Mouse (Mus musculus) embryonic fibroblast, embryonic 13.5 days (primary cell): ENCODE results near the gene Col5a1. TPM values are rescaled to one million over a fixed set of nuclear protein-coding genes. Genes with fewer than 3 reads are reported as not detected.

Experiments
- H3K27ac ChIP-seq: 2 replicates; pipeline ENCODE4 v1.5.1; 2012; ENCODE audit warnings: low read length, control low read depth, inconsistent platforms; ENCODE audit not compliant: insufficient read depth
- H3K4me1 ChIP-seq: 2 replicates; pipeline ENCODE4 v1.6.1; 2011; ENCODE audit warnings: low read length; ENCODE audit not compliant: control insufficient read depth, insufficient read depth
- H3K4me3 ChIP-seq: 2 replicates; pipeline ENCODE4 v1.5.1; 2011; ENCODE audit warnings: mild to moderate bottlenecking, control low read depth, low read length; ENCODE audit not compliant: insufficient read depth
- CTCF ChIP-seq: IDR thresholded peaks from 2 replicates; pipeline ENCODE4 v1.5.1; 2011; ENCODE audit warnings: mild to moderate bottlenecking, control low read depth, low read length, moderate library complexity, borderline replicate concordance; ENCODE audit not compliant: insufficient read depth
- POLR2A ChIP-seq: IDR thresholded peaks from 2 replicates; pipeline ENCODE4 v1.6.1; 2011; ENCODE audit warnings: low read depth, mild to moderate bottlenecking, control low read depth, low read length, moderate library complexity
- polyA plus RNA-seq: library from polyadenylated mRNA; stranded (reverse); fragments of >200 nt; gene quantifications from 2 replicates; pipeline ENCODE4 v1.2.4, GENCODE M21; 2011; ENCODE audit warnings: low read depth; ENCODE audit not compliant: missing spikeins, insufficient read length

The Col5a1 gene
- polyA plus RNA-seq, 1 experiment, result 997 TPM

- Histone ChIP-seq H3K4me3 (no peak overlapping the region), H3K4me1 (0 out of 2 replicates have a peak, but pooled peaks cover 9% of the 10 kb centered on the region), H3K27ac (no peak overlapping the region)
- no peak for TF ChIP-seq CTCF
- TF ChIP-seq POLR2A, result no peak
Measured at GRCm38 (mm10) chr2:27954924-27955323, 68.7 kb downstream of the Col5a1 start.

- H3K4me3 ChIP-seq, result no peak overlapping the region
- 0 out of 2 replicates have a peak, but pooled peaks cover 9% of the 10 kb centered on the region for H3K4me1 ChIP-seq
- no peak for TF ChIP-seq POLR2A
- TF ChIP-seq CTCF, result no peak
- 0 out of 2 replicates have a peak overlapping the region, but pooled peaks have one; percentile 4 for H3K27ac ChIP-seq
Measured at GRCm38 (mm10) chr2:27956751-27957150, 70.5 kb downstream of the Col5a1 start.

DNA sequence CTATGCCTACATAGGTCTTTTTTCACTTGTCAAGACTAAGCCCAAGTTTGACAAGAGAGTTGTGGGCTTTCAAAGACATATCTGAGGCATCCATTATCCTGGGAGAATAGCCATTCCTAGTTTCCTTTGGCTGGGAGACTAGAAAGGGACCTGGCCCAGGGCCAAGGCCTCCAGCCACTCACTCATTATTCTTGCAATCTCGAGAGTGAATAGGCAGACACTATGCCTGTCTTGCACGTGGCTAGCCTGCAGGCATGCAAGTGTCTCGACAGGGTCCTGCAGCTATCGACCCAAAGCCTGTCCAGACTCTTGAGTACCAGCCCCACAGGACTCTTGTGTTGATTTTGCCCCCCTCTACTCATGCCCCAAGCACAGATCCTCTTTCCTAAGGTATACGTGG lies 71.0 kb downstream of the Col5a1 start:
- Histone ChIP-seq H3K4me1 (0 out of 2 replicates have a peak, but pooled peaks cover 9% of the 10 kb centered on the region), H3K4me3 (no peak overlapping the region), H3K27ac (0 out of 2 replicates have a peak overlapping the region, but pooled peaks have one; percentile 4)
- TF ChIP-seq CTCF (no peak), POLR2A (no peak)

GRCm38 (mm10) chr2:27959275-27959674 lies 73.0 kb downstream of the Col5a1 start:
- Histone ChIP-seq H3K27ac (no peak overlapping the region), H3K4me3 (no peak overlapping the region), H3K4me1 (0 out of 2 replicates have a peak, but pooled peaks cover 5% of the 10 kb centered on the region)
- TF ChIP-seq CTCF (0 out of 2 replicates have a peak, but pooled peaks have one; percentile 6), POLR2A (no peak)

DNA sequence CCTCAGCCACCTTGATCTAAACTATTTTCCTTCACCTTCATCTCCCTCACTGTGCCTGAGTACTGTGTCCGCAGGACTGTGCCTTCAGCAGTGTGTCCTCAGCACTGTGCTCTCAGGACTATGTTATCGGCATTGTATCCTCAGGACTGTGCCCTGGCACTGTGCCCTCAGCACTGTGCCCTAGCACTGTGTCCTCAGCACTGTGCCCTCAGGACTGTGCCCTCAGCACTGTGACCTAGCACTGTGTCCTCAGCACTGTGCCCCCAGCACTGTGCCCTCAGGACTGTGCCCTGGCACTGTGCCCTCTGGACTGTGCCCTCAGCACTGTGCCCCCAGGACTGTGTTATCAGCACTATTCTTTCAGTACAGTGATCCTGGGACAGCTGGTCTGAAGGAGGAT lies 75.0 kb downstream of the Col5a1 start:
- H3K4me3 ChIP-seq, result no peak overlapping the region
- no peak overlapping the region for H3K27ac ChIP-seq
- no peaks in the 10 kb centered on the region for H3K4me1 ChIP-seq
- no peak for TF ChIP-seq CTCF
- TF ChIP-seq POLR2A, result no peak

- no peak overlapping the region for H3K27ac ChIP-seq
- TF ChIP-seq CTCF (no peak), POLR2A (no peak)
- H3K4me1 ChIP-seq, result no peaks in the 10 kb centered on the region
- no peak overlapping the region for H3K4me3 ChIP-seq
Measured at GRCm38 (mm10) chr2:27962406-27962805, 76.2 kb downstream of the Col5a1 start.

GRCm38 (mm10) chr2:27969158-27969557 lies 82.9 kb downstream of the Col5a1 start:
- Histone ChIP-seq H3K27ac (no peak overlapping the region), H3K4me1 (no peaks in the 10 kb centered on the region)
- TF ChIP-seq POLR2A (no peak), CTCF (peak; percentile 49; the same call in 1 of the 2 replicates)

GRCm38 (mm10) chr2:27973840-27974239 lies 87.6 kb downstream of the Col5a1 start:
- no peak overlapping the region for H3K4me3 ChIP-seq
- TF ChIP-seq POLR2A, result no peak
- TF ChIP-seq CTCF, result peak; percentile 67; the same call in 1 of the 2 replicates
- H3K4me1 ChIP-seq, result no peaks in the 10 kb centered on the region

More at GRCm38 (mm10) chr2:27969158-27969557, 82.9 kb downstream of the Col5a1 start:
- no peak overlapping the region for H3K4me3 ChIP-seq

GRCm38 (mm10) chr2:27975786-27976185 lies 89.6 kb downstream of the Col5a1 start:
- no peak overlapping the region for H3K27ac ChIP-seq
- no peaks in the 10 kb centered on the region for H3K4me1 ChIP-seq
- TF ChIP-seq CTCF (no peak), POLR2A (no peak)
- no peak overlapping the region for H3K4me3 ChIP-seq

More at GRCm38 (mm10) chr2:27973840-27974239, 87.6 kb downstream of the Col5a1 start:
- H3K27ac ChIP-seq, result no peak overlapping the region

DNA sequence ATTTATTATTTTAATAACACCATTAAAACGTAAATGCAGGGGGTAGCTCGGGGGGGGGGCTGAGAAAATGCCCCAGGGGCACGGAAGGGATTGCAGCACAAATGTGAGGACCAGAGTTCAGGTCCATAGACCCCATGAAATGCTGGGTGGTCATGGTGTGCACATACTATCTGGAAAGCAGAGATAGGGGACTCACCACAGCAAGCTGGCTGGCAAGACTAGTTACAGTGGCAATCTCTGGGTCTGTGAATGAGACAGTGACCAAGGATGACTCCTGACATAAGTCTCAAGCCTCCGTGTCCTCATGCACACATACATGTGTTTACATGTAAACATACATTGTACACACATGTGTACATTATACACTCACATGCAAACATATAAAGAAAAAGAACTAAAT lies 90.3 kb downstream of the Col5a1 start:
- no peaks in the 10 kb centered on the region for H3K4me1 ChIP-seq
- no peak overlapping the region for H3K27ac ChIP-seq
- H3K4me3 ChIP-seq, result no peak overlapping the region
- no peak for TF ChIP-seq CTCF
- no peak for TF ChIP-seq POLR2A
